11 mouse cellular contexts compared by ENCODE assay signal in genomic region chr6:146978691-146979114, GRCm38 (mm10). TPM values are rescaled to one million over a fixed set of nuclear protein-coding genes. Genes with fewer than 3 reads are reported as not detected.
DNase-seq lines count a peak whose midpoint lies in the region; ATAC-seq and TF ChIP-seq lines count a peak whose summit lies in the region.
"Had no signal": no experiment of that assay in that cellular context is flagged by ENCODE, and none has a peak within 500 bp of the region (broad histone marks: within the 10 kb centered on the region; RNA-seq: fewer than 3 reads in every experiment).

No protein-coding gene starts in this region.

- no peak overlapping the region for H3K4me2 ChIP-seq in hindbrain, postnatal 0 days (ENCODE audit: low read depth, low read length)
- H3K4me2 ChIP-seq in heart, embryonic 13.5 days: no peak overlapping the region
- H3K4me2 ChIP-seq in lung, embryonic 15.5 days: no peak overlapping the region

- H3K36me3 ChIP-seq in hindbrain, postnatal 0 days (ENCODE audit: insufficient read depth, low read length): no peaks in the 10 kb centered on the region
- H3K36me3 ChIP-seq in hindbrain, embryonic 10.5 days: peaks cover 2% of the 10 kb centered on the region; the same call in 1 of the 2 replicates
- peaks cover 41% of the 10 kb centered on the region for H3K36me3 ChIP-seq in heart, embryonic 13.5 days
- H3K36me3 ChIP-seq in lung, embryonic 15.5 days: peaks cover 10% of the 10 kb centered on the region

- no peak; the same call in 1 of the 2 replicates for ATAC-seq in hindbrain, postnatal 0 days
- no peak for ATAC-seq in heart, embryonic 13.5 days (ENCODE audit: extremely low read depth, insufficient number of reproducible peaks, low FRiP score, low TSS enrichment)
- ATAC-seq in lung, embryonic 15.5 days (ENCODE audit: borderline replicate concordance, extremely low read depth, low FRiP score, low TSS enrichment): peak; percentile 20; the same call in 1 of the 2 replicates
- ATAC-seq: forebrain, embryonic 14.5 days had no signal

- TF ChIP-seq CTCF in hindbrain, postnatal 0 days (IDR thresholded peaks at IDR 0.05; ENCODE audit: low read depth): peak; percentile 60

- H3K27me3 ChIP-seq in hindbrain, postnatal 0 days (ENCODE audit: insufficient read depth, low read length): no peaks in the 10 kb centered on the region
- H3K27me3 ChIP-seq in hindbrain, embryonic 10.5 days (ENCODE audit: insufficient read depth, poor library complexity, severe bottlenecking): no peaks in the 10 kb centered on the region
- no peaks in the 10 kb centered on the region for H3K27me3 ChIP-seq in heart, embryonic 13.5 days (replicated peaks)
- H3K27me3 ChIP-seq in lung, embryonic 15.5 days: no peaks in the 10 kb centered on the region
- H3K27me3 ChIP-seq: megakaryocyte, embryonic 14.5 days had no signal

- no peaks in the 10 kb centered on the region for H3K4me1 ChIP-seq in hindbrain, postnatal 0 days (ENCODE audit: insufficient read depth, low read length)
- H3K4me1 ChIP-seq in hindbrain, embryonic 10.5 days (replicated peaks): peaks cover 15% of the 10 kb centered on the region; the same call in 1 of the 2 replicates
- peaks cover 58% of the 10 kb centered on the region for H3K4me1 ChIP-seq in heart, embryonic 13.5 days
- H3K4me1 ChIP-seq in lung, embryonic 15.5 days: peaks cover 19% of the 10 kb centered on the region

- intact Hi-C loops in gastrocnemius, postnatal 36 days (cut with DNase I): no loop called here

- no peaks in the 10 kb centered on the region for H3K9me3 ChIP-seq in hindbrain, postnatal 0 days (ENCODE audit: low read length)
- no peaks in the 10 kb centered on the region for H3K9me3 ChIP-seq in hindbrain, embryonic 10.5 days
- H3K9me3 ChIP-seq in heart, embryonic 13.5 days: no peaks in the 10 kb centered on the region
- H3K9me3 ChIP-seq in lung, embryonic 15.5 days: no peaks in the 10 kb centered on the region
- H3K9me3 ChIP-seq: megakaryocyte, embryonic 14.5 days had no signal

- H3K9ac ChIP-seq in hindbrain, postnatal 0 days (replicated peaks; ENCODE audit: low read length): no peak overlapping the region
- H3K9ac ChIP-seq in heart, embryonic 13.5 days: no peak overlapping the region
- H3K9ac ChIP-seq in lung, embryonic 15.5 days: no peak overlapping the region

- H3K4me3 ChIP-seq in hindbrain, postnatal 0 days (ENCODE audit: low read length): no peak overlapping the region
- no peak overlapping the region for H3K4me3 ChIP-seq in hindbrain, embryonic 10.5 days
- H3K4me3 ChIP-seq in heart, embryonic 13.5 days: no peak overlapping the region
- no peak overlapping the region for H3K4me3 ChIP-seq in lung, embryonic 15.5 days
- H3K4me3 ChIP-seq: megakaryocyte, embryonic 14.5 days had no signal

- WGBS in hindbrain, postnatal 0 days: 64% methylated on average over 5 of the region's 5 CpGs
- WGBS in hindbrain, embryonic 10.5 days: 72% methylated on average over 5 of the region's 5 CpGs
- WGBS in heart, embryonic 13.5 days: 50% methylated on average over 5 of the region's 5 CpGs
- 36% methylated on average over 5 of the region's 5 CpGs for WGBS in lung, embryonic 15.5 days

- DNase-seq in hindbrain, postnatal 0 days (ENCODE audit: low spot score): peak; percentile 45
- no peak for DNase-seq in hindbrain, embryonic 10.5 days (ENCODE audit: low spot score)
- peak; percentile 76 for DNase-seq in NIH3T3 (ENCODE audit: low read depth)
- DNase-seq in gastrocnemius, postnatal 36 days: no peak
- no peak for DNase-seq in layer of hippocampus, adult 9-11 months
- no peak for DNase-seq in thymus, postnatal 4 days
- DNase-seq: adrenal gland, adult 2 months had no signal

- H3K27ac ChIP-seq in hindbrain, postnatal 0 days: no peak overlapping the region
- H3K27ac ChIP-seq in hindbrain, embryonic 10.5 days: no peak overlapping the region
- peak overlapping the region; percentile 91 for H3K27ac ChIP-seq in heart, embryonic 13.5 days (replicated peaks)
- peak overlapping the region; percentile 85 for H3K27ac ChIP-seq in lung, embryonic 15.5 days

RNA-seq across cellular contexts. Expression of gene 1700034J05Rik, which starts 24.5 kb away (rescaled TPM):
- not detected in 2 replicates for total RNA-seq in hindbrain, postnatal 0 days (2014; rRNA removed)
- polyA plus RNA-seq in hindbrain, postnatal 0 days (2015; fragmentation: Nextera tagmentation; extraction: Ambion mirVana): not detected in 2 replicates
- 0.14 and 0.32 TPM in 2 replicates for polyA plus RNA-seq in hindbrain, embryonic 10.5 days (2016; fragmentation: Nextera tagmentation; extraction: Ambion mirVana)
- polyA plus RNA-seq in heart, embryonic 13.5 days (2015; fragmentation: Nextera tagmentation; extraction: Ambion mirVana): 0.04 and 0.18 TPM in 2 replicates
- polyA plus RNA-seq in lung, embryonic 15.5 days (2015; fragmentation: Nextera tagmentation; extraction: Ambion mirVana): 0.10 and 0.16 TPM in 2 replicates
- total RNA-seq in gastrocnemius, postnatal 36 days (2021): not detected
- total RNA-seq: adrenal gland, adult 2 months had no signal
- polyA plus RNA-seq: adrenal gland, adult 2 months; forebrain, embryonic 14.5 days had no signal

RNA-seq across cellular contexts. Expression of gene Rep15, which starts 53.7 kb away (rescaled TPM):
- 0.50 TPM in 1 of 2 replicates, not detected in the other for total RNA-seq in hindbrain, postnatal 0 days (2014; rRNA removed)
- 0.48 TPM in 2 replicates for polyA plus RNA-seq in hindbrain, postnatal 0 days (2015; fragmentation: Nextera tagmentation; extraction: Ambion mirVana)
- polyA plus RNA-seq in hindbrain, embryonic 10.5 days (2016; fragmentation: Nextera tagmentation; extraction: Ambion mirVana): 0.50 and 0.97 TPM in 2 replicates
- 0.60 and 1.1 TPM in 2 replicates for polyA plus RNA-seq in heart, embryonic 13.5 days (2015; fragmentation: Nextera tagmentation; extraction: Ambion mirVana)
- polyA plus RNA-seq in lung, embryonic 15.5 days (2015; fragmentation: Nextera tagmentation; extraction: Ambion mirVana): 0.47 and 1.2 TPM in 2 replicates
- total RNA-seq in gastrocnemius, postnatal 36 days (2021): under 1 TPM; 0.26 to 0.49 TPM

Comparison
In these comparisons a context has a peak if more than half of its experiments do, and no peak if none do; other contexts are left out.
1. DNase-seq: peak in hindbrain, postnatal 0 days (single experiment) and NIH3T3 (single experiment); none in hindbrain, embryonic 10.5 days (single experiment), gastrocnemius, postnatal 36 days (0 of 2), layer of hippocampus, adult 9-11 months (single experiment) and thymus, postnatal 4 days (single experiment).
2. H3K27ac ChIP-seq: peak in heart, embryonic 13.5 days (single experiment) and lung, embryonic 15.5 days (single experiment); none in hindbrain, postnatal 0 days (single experiment) and hindbrain, embryonic 10.5 days (single experiment).